Mouse (Mus musculus) liver, postnatal 0 days (tissue): ENCODE data around the gene Rps19.

Experiments
- CTCF ChIP-seq: sonication (generic); IDR thresholded peaks from 2 replicates; pipeline ENCODE4 v1.5.1; 2016; ENCODE audit warnings: antibody characterized with exemption, low read depth
- EP300 ChIP-seq: IDR thresholded peaks from 2 replicates; pipeline ENCODE4 v1.6.1; 2016; ENCODE audit warnings: antibody characterized with exemption, low read depth, mild to moderate bottlenecking

GRCm38 (mm10) chr7:24892125-24892583, 8.0 kb downstream of the Rps19 start:
- TF ChIP-seq CTCF (no peak), EP300 (no peak)
